Mouse (Mus musculus) forelimb bud, embryonic 11.5 days (tissue): ENCODE measurements around the gene Gh.
"Not testable (repeated sequence)": the region's sequence is repeated elsewhere in the genome, so short reads cannot be mapped to it uniquely, and the experiment has no call there.

Source experiments
- DNase-seq: peaks from one replicate; pipeline ENCODE4 v3.0.0-alpha.2; 2012; ENCODE audit warnings: low read depth, low spot score

The Gh gene

GRCm38 (mm10) chr11:106301765-106302164 is at the start of gene Gh:
Gene Gh, minus strand, starts transcription at chr11:106301865.
- no peak for DNase-seq

DNA sequence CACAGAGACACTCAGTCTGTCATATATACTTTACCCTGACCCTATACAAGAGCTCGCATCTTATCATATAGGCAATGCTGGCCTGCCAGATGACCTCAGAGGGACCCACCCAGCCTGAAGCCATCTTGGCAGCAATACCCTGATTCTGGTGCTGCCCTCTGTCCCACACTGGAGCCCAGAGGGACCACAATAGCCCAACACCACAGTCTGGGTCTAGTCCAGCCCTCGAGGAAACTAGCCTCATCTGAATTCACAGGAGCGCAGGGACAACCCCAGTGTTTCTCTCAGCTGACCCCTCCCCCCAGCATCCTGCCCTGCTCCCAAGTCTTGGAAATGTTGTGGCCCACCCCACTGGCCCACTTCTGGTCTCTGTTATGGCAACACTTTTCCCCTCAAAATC is 49.6 kb upstream of the Gh start:
- DNase-seq: no peak

- DNase-seq: no peak
Observed at GRCm38 (mm10) chr11:106350853-106351252, 49.2 kb upstream of the Gh start.

DNA sequence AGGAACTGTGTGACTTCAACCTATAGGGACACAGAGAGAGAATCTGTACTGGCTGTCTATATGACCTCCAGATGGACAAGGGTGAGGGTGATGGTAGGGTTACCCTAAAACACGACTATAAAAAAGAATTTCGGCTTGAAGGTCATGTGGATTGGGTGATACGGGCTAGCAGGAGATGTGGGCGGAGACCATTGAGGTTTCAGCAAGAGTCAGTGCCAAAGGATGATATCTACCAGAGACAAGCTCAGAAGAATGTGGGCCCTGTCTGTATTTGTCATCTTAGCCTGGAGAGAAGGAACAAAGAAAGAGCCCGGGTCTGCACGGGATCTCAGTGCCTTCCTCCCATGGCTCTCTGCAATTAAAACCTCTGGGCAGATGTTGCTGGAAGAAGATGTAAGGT is 48.1 kb upstream of the Gh start:
- no peak for DNase-seq

DNA sequence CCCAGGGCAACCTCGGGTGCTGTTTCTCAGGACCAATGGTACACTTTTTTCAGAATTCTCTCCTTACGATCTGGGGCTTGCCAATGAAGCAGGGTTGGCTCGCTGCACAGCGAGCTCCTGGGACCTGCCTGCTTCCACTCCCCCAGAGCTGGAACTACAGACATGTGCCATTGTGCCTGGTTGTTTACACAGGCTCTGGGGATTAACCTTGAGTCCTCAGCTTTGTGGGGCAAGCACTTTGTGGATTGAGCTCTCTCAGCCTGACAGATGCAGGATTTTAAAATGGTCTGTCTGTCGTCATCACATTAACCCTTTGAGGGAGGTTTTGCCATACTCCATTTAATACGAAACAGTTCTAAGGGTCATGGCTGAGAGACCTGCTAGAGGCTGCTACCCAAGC is 43.2 kb upstream of the Gh start:
- no peak for DNase-seq

DNA sequence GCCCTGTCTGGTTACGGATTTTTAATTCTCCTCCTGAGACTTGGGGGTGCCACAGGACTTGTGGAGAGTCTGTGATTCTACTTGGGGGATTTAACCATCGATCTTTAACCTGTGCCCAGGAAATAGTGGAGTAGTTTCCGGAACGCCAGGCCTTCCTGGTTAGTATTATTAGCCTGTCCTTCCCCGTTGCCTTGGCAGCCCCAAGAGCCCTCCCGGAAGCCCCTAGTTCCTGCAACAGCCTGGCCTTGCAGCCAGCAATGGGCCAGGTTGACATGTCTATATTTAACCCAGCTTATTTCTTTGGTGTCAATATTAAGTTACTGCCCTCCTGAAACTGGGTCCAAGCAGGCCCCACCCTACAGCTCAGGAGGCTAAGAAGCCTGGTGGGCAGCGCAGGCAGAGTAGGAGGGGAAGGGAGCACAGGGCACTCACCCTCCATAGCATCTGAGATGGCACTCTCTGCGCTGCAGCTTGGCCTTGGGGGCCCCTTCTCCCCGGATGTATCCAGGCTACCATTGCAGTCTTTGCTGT is 39.4 kb upstream of the Gh start:
- no peak for DNase-seq

DNA sequence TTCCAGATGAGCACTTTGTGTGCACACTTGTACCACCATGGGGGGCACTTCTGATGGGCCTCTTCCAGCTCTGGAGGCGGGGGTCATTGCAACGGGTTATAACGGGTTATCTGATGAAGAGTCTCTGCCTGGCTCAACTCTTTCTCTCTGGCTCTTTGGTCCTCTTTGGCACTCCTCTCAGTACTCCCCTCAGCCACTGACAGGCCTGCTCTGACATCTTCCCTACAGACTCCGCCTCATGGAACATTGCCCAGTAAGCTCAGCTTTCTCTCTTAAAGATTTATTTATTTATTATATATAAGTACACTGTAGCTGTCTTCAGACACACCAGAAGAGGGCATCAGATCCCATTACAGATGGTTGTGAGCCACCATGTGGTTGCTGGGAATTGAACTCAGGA is 37.7 kb upstream of the Gh start:
- not testable (repeated sequence) for DNase-seq

DNA sequence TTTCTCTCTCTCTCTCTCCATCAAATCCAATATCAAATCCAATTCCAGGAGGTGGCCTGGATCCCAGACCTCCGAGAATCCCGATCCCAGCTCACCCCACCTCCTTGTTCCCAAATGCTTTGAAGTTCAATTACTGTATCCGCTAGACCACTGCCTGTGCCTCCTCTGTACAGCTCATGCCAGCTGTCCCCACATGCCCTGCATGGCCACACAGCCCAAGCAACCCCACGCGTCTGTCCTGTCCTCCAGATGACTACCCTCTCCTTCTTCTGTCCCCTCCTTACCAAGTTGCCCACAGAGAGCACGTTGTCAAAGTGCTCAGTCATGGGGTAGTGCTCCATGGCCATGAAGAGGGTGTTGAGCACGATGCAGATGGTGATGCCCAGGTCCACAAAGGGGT is 37.2 kb upstream of the Gh start:
- no peak for DNase-seq

- no peak for DNase-seq
Observed at GRCm38 (mm10) chr11:106338029-106338428, 36.4 kb upstream of the Gh start.

GRCm38 (mm10) chr11:106334066-106334465 is 32.4 kb upstream of the Gh start:
- no peak for DNase-seq

DNA sequence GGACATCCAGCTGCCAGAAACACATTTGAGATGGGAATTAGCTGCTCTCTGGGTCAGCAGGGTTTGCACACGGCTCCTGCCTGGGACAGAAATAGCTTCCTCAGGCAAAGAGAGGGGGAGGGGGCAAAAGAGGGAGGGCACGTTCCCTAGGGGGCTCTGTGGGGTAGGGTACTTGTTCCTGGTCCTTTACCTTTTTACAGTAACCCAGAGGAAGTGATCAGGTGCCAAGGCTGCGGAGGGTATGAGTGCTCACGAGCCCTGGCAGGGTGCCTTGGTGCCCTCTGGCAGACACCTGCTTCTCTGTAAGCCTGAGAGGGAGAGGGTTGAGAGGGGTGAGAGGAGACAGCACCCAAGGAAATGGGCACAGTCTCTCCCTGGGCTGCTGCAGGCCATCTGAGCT is 30.8 kb upstream of the Gh start:
- no peak for DNase-seq

DNA sequence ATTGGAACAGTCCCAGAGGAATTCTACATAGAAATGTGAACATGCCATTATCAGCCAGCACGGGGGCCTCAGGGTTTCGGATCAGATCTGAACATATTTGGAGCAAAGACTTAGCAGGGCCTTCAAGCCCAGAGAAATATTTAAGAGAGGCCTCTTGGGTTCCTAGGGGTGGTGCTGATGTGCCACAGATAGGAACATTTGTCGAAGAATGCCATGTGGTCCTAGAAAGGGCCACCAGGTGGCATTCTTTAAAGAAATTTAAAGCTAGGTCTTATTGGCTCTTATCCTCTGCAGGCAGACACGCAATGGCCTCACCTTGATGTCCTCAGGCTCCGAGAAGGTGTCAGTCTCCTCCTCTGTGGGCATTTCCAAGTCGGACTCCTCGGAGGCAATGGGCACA is 28.0 kb upstream of the Gh start:
- peak; percentile 27 for DNase-seq

GRCm38 (mm10) chr11:106329128-106329527 is 27.5 kb upstream of the Gh start:
- no peak for DNase-seq

DNA sequence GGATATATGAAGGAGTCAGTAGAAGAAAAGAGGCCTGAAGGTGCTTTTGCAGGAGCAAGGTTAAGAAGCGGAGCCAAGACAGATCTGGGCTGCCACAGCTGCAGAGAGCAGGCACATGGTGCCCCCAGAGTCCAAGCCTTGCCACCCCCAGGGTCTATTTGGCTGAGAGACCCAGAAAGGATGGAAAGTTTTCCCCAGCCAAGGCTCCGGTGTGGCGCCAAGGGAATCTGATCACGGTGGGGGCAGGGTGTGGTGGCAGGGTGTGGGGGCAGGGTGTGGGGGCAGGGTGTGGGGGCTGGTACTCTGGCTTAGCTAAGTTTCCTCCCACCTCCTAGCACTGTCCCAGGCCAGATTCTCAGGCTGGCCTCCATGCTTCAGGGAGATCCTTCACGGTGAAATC is 26.9 kb upstream of the Gh start:
- no peak for DNase-seq

GRCm38 (mm10) chr11:106326475-106326874 is 24.8 kb upstream of the Gh start:
- DNase-seq: no peak

DNA sequence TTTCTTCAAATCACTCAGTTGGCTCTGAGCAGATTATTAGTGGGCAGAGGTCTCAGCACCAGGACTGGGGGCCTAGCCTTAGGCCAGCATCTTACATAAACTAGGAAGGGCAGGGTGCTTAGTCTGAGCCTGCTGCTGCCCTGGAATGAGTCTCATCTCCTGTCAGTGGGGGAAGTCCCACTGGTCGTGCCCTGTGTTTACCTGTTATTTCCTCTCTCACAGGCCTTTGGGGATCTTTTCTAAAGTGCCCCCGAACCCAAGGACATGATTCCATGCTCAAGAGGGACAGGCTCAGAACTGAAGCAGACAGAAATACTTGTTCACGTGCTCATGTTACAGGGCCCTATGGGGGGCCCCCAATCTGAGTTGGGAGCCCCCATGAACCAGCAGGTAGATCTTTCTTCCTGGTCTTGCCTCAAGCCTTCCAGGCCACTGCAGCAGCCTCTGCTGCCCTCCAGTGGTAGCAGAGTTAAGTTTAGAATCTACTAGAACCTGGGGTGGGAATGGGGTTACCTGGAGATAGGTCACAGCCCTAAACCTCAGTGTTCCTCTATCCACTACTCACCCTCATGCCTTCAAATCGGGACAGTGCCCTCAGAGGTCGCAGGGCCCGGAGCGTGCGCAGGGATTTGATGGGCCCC is 24.0 kb upstream of the Gh start:
- peak; percentile 63 for DNase-seq

DNA sequence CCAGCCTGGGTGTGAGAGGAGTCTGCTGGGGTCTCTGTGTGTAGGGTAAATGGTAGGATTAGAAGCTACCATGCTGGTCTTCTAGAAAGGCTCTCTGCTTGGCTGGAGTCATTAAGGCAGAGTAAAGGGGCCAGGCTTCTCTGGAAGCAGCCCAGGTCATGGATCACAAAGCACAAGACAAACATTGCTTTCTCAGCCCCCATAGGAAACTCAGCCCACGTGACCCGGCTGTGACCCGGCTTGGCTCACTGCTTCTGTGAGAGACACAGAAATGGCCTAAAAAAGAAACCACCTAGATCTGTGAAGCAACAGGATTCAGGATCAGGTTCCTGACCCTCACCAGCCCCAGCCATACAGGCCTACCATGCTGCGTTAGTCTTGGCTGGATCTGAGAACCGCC is 23.2 kb upstream of the Gh start:
- no peak for DNase-seq

DNA sequence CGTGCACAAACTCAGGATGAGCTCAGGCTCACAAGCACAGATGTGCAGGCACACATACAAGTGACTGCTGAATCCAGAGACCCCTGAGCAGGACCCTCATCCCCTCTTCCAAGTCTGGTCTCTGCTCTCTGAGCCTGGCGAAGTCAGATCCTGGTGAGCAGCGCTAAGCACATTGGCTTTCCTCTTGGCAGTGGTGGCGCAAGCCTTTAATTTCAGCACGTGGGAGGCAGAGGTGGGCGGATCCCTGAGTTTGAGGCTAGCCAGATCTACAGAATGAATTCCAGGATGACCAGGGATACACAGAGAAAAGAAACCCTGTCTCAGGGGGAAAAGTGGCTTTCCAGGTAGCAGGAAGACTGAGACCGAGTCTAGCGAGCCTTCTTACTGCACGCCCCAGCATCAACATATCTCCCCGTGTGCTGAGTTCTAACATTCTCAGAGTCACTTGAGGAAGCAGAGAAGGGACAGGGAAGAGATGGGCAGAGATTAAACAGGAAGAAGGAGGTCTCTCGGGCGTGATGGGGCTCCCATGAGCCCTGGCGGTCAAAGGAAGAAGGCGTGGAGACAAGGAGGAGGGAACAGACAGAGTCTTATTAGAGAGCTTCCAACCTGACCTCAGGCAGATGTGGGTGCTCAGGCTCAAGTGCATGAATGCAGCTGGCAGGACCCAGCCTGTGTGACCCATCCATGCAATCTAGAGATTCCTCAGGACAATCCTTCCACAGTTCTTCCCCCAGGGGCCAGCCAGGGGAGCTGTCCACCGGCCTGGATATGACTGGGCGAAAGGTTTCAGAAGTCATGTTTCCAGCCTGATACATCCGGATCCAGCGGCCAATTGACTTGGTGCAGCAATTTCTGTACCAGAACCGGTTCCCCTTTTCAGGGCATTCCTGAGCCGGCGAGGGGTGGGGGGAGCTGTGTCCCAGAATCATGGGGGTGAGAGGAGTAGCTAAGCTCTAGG is 17.0 kb upstream of the Gh start:
- no peak for DNase-seq

DNA sequence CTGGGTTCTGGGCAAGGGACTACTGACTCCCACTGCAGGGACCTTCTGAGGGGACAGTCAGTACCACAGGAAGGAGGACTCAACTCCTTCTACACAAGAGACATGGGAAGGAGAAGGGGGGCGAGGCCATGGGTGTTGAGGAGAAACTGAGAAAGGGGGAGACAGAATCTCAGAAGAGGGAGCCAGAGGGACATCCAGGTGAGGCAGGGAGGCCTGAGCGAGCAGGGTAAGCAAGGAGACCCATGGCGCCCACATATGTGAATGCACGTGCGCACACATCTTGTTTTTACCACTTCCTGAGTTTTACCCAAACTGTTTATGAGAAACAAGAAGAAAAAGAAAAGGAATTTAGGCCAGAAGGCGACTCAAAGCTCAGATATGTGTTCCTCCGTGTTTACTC is 16.1 kb upstream of the Gh start:
- DNase-seq: no peak

- DNase-seq: peak; percentile 63
Observed at GRCm38 (mm10) chr11:106316416-106316815, 14.8 kb upstream of the Gh start.

- no peak for DNase-seq
Observed at GRCm38 (mm10) chr11:106314333-106314812, 12.7 kb upstream of the Gh start, which contains the start of gene Cd79b. Gene Cd79b, minus strand, starts transcription at chr11:106314762.

- DNase-seq: no peak
Observed at GRCm38 (mm10) chr11:106313533-106313932, 11.9 kb upstream of the Gh start.

DNA sequence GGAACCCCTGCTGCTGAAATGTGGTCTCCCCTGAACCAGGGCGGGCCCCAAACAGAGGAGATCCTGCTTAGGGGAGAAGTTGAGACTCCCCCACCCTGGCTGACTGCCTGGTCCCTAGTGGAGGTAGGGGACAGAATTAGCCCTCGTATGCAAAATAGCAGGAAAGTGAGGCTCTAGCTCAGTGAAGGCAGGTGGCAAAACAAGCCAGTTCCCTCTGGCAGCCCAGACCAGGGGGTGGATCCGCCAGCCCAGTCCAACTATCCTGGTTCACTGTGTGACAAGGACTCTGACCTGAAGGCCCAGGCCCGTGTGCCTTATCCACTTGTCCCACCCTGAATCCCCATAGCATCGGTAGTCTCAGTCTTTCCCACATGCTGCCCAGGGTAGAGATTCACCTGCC is 8.5 kb upstream of the Gh start:
- DNase-seq: no peak
